In genomic region chr3:127260786-127261166, GRCm38 (mm10) we compare ENCODE assay signal across 18 mouse cellular contexts.
DNase-seq lines count a peak whose midpoint lies in the region; ATAC-seq and TF ChIP-seq lines count a peak whose summit lies in the region.
"Had no signal": no experiment of that assay in that cellular context is flagged by ENCODE, and none has a peak within 500 bp of the region (broad histone marks: within the 10 kb centered on the region; RNA-seq: fewer than 3 reads in every experiment).

No protein-coding gene starts in this region.

- TF ChIP-seq CTCF in liver, postnatal 0 days (IDR thresholded peaks at IDR 0.05; ENCODE audit: low read depth): no peak

- H3K4me3 ChIP-seq in hindbrain, embryonic 11.5 days (ENCODE audit: low read depth, low read length): no peak overlapping the region
- H3K4me3 ChIP-seq in hindbrain, embryonic 10.5 days: no peak overlapping the region
- H3K4me3 ChIP-seq in midbrain, embryonic 13.5 days (replicated peaks): no peak overlapping the region
- H3K4me3 ChIP-seq in midbrain, embryonic 10.5 days: no peak overlapping the region
- no peak overlapping the region for H3K4me3 ChIP-seq in midbrain, embryonic 15.5 days
- H3K4me3 ChIP-seq in liver, postnatal 0 days (ENCODE audit: low read depth, low read length): no peak overlapping the region
- H3K4me3 ChIP-seq: embryonic facial prominence, embryonic 15.5 days; forebrain, embryonic 15.5 days; heart, embryonic 13.5 days; limb, embryonic 15.5 days had no signal

- H3K4me1 ChIP-seq in hindbrain, embryonic 11.5 days (replicated peaks; ENCODE audit: control insufficient read depth, insufficient read depth, low read length): peaks cover 9% of the 10 kb centered on the region; the same call in 1 of the 2 replicates
- peaks cover 40% of the 10 kb centered on the region for H3K4me1 ChIP-seq in hindbrain, embryonic 10.5 days (replicated peaks)
- peaks cover 48% of the 10 kb centered on the region for H3K4me1 ChIP-seq in midbrain, embryonic 13.5 days (replicated peaks)
- H3K4me1 ChIP-seq in midbrain, embryonic 10.5 days: peaks cover 51% of the 10 kb centered on the region
- peaks cover 32% of the 10 kb centered on the region for H3K4me1 ChIP-seq in midbrain, embryonic 15.5 days
- no peaks in the 10 kb centered on the region for H3K4me1 ChIP-seq in liver, postnatal 0 days (ENCODE audit: insufficient read depth)

- ATAC-seq in hindbrain, embryonic 11.5 days (ENCODE audit: low FRiP score): no peak
- peak; percentile 28; the same call in 1 of the 2 replicates for ATAC-seq in midbrain, embryonic 13.5 days
- ATAC-seq in midbrain, embryonic 15.5 days (replicated peaks): peak; percentile 41; the same call in 1 of the 2 replicates
- ATAC-seq in liver, postnatal 0 days: no peak
- ATAC-seq: forebrain, embryonic 15.5 days; intestine, embryonic 16.5 days had no signal

- 0 out of 2 replicates have a peak overlapping the region, but pooled peaks have one; percentile 36 for H3K27ac ChIP-seq in hindbrain, embryonic 11.5 days (ENCODE audit: low read depth, low read length)
- H3K27ac ChIP-seq in hindbrain, embryonic 10.5 days: no peak overlapping the region
- H3K27ac ChIP-seq in midbrain, embryonic 13.5 days: peak overlapping the region; percentile 67
- H3K27ac ChIP-seq in midbrain, embryonic 10.5 days (replicated peaks): no peak overlapping the region
- H3K27ac ChIP-seq in midbrain, embryonic 15.5 days: peak overlapping the region; percentile 63
- no peak overlapping the region for H3K27ac ChIP-seq in liver, postnatal 0 days (ENCODE audit: low read depth)
- H3K27ac ChIP-seq: embryonic facial prominence, embryonic 15.5 days; heart, embryonic 13.5 days; limb, embryonic 15.5 days; stomach, postnatal 0 days had no signal

- no peaks in the 10 kb centered on the region for H3K9me3 ChIP-seq in hindbrain, embryonic 11.5 days (ENCODE audit: control insufficient read depth, low read length)
- no peaks in the 10 kb centered on the region for H3K9me3 ChIP-seq in hindbrain, embryonic 10.5 days
- no peaks in the 10 kb centered on the region for H3K9me3 ChIP-seq in midbrain, embryonic 13.5 days
- no peaks in the 10 kb centered on the region for H3K9me3 ChIP-seq in midbrain, embryonic 10.5 days (replicated peaks)
- no peaks in the 10 kb centered on the region for H3K9me3 ChIP-seq in midbrain, embryonic 15.5 days
- no peaks in the 10 kb centered on the region for H3K9me3 ChIP-seq in liver, postnatal 0 days (ENCODE audit: low read length)
- H3K9me3 ChIP-seq: embryonic facial prominence, embryonic 15.5 days; forebrain, embryonic 15.5 days; G1E; heart, embryonic 13.5 days; limb, embryonic 15.5 days had no signal

- H3K27me3 ChIP-seq in hindbrain, embryonic 11.5 days (ENCODE audit: control insufficient read depth, insufficient read depth, low read length): no peaks in the 10 kb centered on the region
- H3K27me3 ChIP-seq in hindbrain, embryonic 10.5 days (ENCODE audit: insufficient read depth, poor library complexity, severe bottlenecking): no peaks in the 10 kb centered on the region
- no peaks in the 10 kb centered on the region for H3K27me3 ChIP-seq in midbrain, embryonic 13.5 days
- no peaks in the 10 kb centered on the region for H3K27me3 ChIP-seq in midbrain, embryonic 10.5 days (ENCODE audit: low read depth, poor library complexity, severe bottlenecking)
- H3K27me3 ChIP-seq in midbrain, embryonic 15.5 days (replicated peaks): no peaks in the 10 kb centered on the region
- H3K27me3 ChIP-seq in liver, postnatal 0 days (ENCODE audit: insufficient read depth, low read length): no peaks in the 10 kb centered on the region
- H3K27me3 ChIP-seq: embryonic facial prominence, embryonic 15.5 days; forebrain, embryonic 15.5 days; heart, embryonic 13.5 days; limb, embryonic 15.5 days had no signal

- no peaks in the 10 kb centered on the region for H3K36me3 ChIP-seq in hindbrain, embryonic 11.5 days (ENCODE audit: control insufficient read depth, insufficient read depth, low read length)
- no peaks in the 10 kb centered on the region for H3K36me3 ChIP-seq in hindbrain, embryonic 10.5 days
- H3K36me3 ChIP-seq in midbrain, embryonic 13.5 days: no peaks in the 10 kb centered on the region
- no peaks in the 10 kb centered on the region for H3K36me3 ChIP-seq in midbrain, embryonic 10.5 days
- H3K36me3 ChIP-seq in midbrain, embryonic 15.5 days (replicated peaks): no peaks in the 10 kb centered on the region
- no peaks in the 10 kb centered on the region for H3K36me3 ChIP-seq in liver, postnatal 0 days (replicated peaks; ENCODE audit: insufficient read depth, low read length)
- H3K36me3 ChIP-seq: embryonic facial prominence, embryonic 15.5 days; forebrain, embryonic 15.5 days; heart, embryonic 13.5 days; limb, embryonic 15.5 days had no signal

- TF ChIP-seq EP300 in liver, postnatal 0 days (IDR thresholded peaks at IDR 0.05; ENCODE audit: low read depth): no peak

- H3K9ac ChIP-seq in hindbrain, embryonic 11.5 days (ENCODE audit: low read depth, low read length): no peak overlapping the region
- H3K9ac ChIP-seq in midbrain, embryonic 13.5 days (replicated peaks): no peak overlapping the region
- no peak overlapping the region for H3K9ac ChIP-seq in midbrain, embryonic 15.5 days
- no peak overlapping the region for H3K9ac ChIP-seq in liver, postnatal 0 days (replicated peaks)
- H3K9ac ChIP-seq: embryonic facial prominence, embryonic 15.5 days; forebrain, embryonic 15.5 days; heart, embryonic 13.5 days; limb, embryonic 15.5 days had no signal

- WGBS in hindbrain, embryonic 11.5 days: 57% methylated on average over 7 of the region's 7 CpGs
- WGBS in hindbrain, embryonic 10.5 days: 49% methylated on average over 7 of the region's 7 CpGs
- 57% methylated on average over 7 of the region's 7 CpGs for WGBS in midbrain, embryonic 13.5 days
- WGBS in midbrain, embryonic 10.5 days: 67% methylated on average over 7 of the region's 7 CpGs
- WGBS in midbrain, embryonic 15.5 days: 34% methylated on average over 7 of the region's 7 CpGs
- WGBS in liver, postnatal 0 days (ENCODE audit: insufficient replicate concordance): 75% methylated on average over 7 of the region's 7 CpGs

- DNase-seq in hindbrain, embryonic 11.5 days (ENCODE audit: low spot score): no peak
- DNase-seq in hindbrain, embryonic 10.5 days (ENCODE audit: low spot score): no peak
- no peak for DNase-seq in midbrain, embryonic 10.5 days (ENCODE audit: low spot score)
- DNase-seq in urinary bladder, postnatal 10 days (ENCODE audit: low spot score): no peak
- no peak for DNase-seq in liver, postnatal 0 days
- DNase-seq: cerebellum, adult 11 months; heart, postnatal 4 days; lung, adult 2 months; lung, postnatal 36 days had no signal

- H3K4me2 ChIP-seq in hindbrain, embryonic 11.5 days (replicated peaks; ENCODE audit: low read depth, low read length): no peak overlapping the region
- peak overlapping the region; percentile 30 for H3K4me2 ChIP-seq in midbrain, embryonic 13.5 days (replicated peaks)
- H3K4me2 ChIP-seq in midbrain, embryonic 15.5 days: peak overlapping the region; percentile 19; the same call in 1 of the 2 replicates
- no peak overlapping the region for H3K4me2 ChIP-seq in liver, postnatal 0 days (ENCODE audit: low read depth, low read length)
- H3K4me2 ChIP-seq: embryonic facial prominence, embryonic 15.5 days; forebrain, embryonic 15.5 days; heart, embryonic 13.5 days; limb, embryonic 15.5 days had no signal

Comparison
In these comparisons a context has a peak if more than half of its experiments do, and no peak if none do; other contexts are left out.
1. H3K27ac ChIP-seq: peak in hindbrain, embryonic 11.5 days (single experiment), midbrain, embryonic 13.5 days (single experiment) and midbrain, embryonic 15.5 days (single experiment); none in hindbrain, embryonic 10.5 days (single experiment), midbrain, embryonic 10.5 days (single experiment) and liver, postnatal 0 days (single experiment).
2. ATAC-seq: peak in midbrain, embryonic 13.5 days (single experiment) and midbrain, embryonic 15.5 days (single experiment); none in hindbrain, embryonic 11.5 days (single experiment) and liver, postnatal 0 days (single experiment).
3. H3K4me2 ChIP-seq: peak in midbrain, embryonic 13.5 days (single experiment) and midbrain, embryonic 15.5 days (single experiment); none in hindbrain, embryonic 11.5 days (single experiment) and liver, postnatal 0 days (single experiment).